Mouse (Mus musculus) stomach, embryonic 15.5 days (tissue): Measurements from ENCODE around the gene Plekhg1. TPM values are rescaled to one million over a fixed set of nuclear protein-coding genes. Genes with fewer than 3 reads are reported as not detected.

ENCODE experiments used
- ATAC-seq: fragments of 200-750 bp; cut with Nextera tagmentation; 2 replicates; pipeline ENCODE4 v1.8.0; 2017; ENCODE audit warnings: low read depth, moderate number of reproducible peaks, moderate TSS enrichment; ENCODE audit not compliant: insufficient read depth, low FRiP score
- H3K27ac ChIP-seq: fragments of 300-500 bp; sonication (generic); 2 replicates; pipeline ENCODE4 v1.5.1; 2015; ENCODE audit warnings: mild to moderate bottlenecking, inconsistent platforms
- H3K27me3 ChIP-seq: fragments of 300-500 bp; sonication (generic); replicated peaks from 2 replicates; pipeline ENCODE4 v1.6.1; 2015; ENCODE audit warnings: inconsistent platforms
- H3K36me3 ChIP-seq: fragments of 300-500 bp; sonication (generic); 2 replicates; pipeline ENCODE4 v1.6.1; 2015; ENCODE audit warnings: inconsistent platforms
- H3K4me1 ChIP-seq: fragments of 300-500 bp; sonication (generic); 2 replicates; pipeline ENCODE4 v1.6.1; 2015; ENCODE audit warnings: inconsistent platforms
- H3K4me2 ChIP-seq: fragments of 300-500 bp; sonication (generic); 2 replicates; pipeline ENCODE4 v1.6.1; 2015; ENCODE audit warnings: mild to moderate bottlenecking, inconsistent platforms
- H3K4me3 ChIP-seq: fragments of 300-500 bp; sonication (generic); replicated peaks from 2 replicates; pipeline ENCODE4 v1.5.1; 2015; ENCODE audit warnings: inconsistent platforms
- H3K9ac ChIP-seq: fragments of 300-500 bp; sonication (generic); 2 replicates; pipeline ENCODE4 v1.6.1; 2015; ENCODE audit warnings: inconsistent platforms
- H3K9me3 ChIP-seq: fragments of 300-500 bp; sonication (generic); 2 replicates; pipeline ENCODE4 v1.6.1; 2016; ENCODE audit warnings: inconsistent platforms
- WGBS: fragments of 180-500 bp; shearing (Covaris S2); methylation state at CpG from one replicate; pipeline ENCODE4 v1.1.7; 2015; 5-methylcytosine and 5-hydroxymethylcytosine counted together
- polyA plus RNA-seq: library from polyadenylated mRNA; unstranded; fragments of >200 nt; fragmentation: Nextera tagmentation; extraction: Ambion mirVana; gene quantifications from 2 replicates; pipeline ENCODE4 v1.2.1, GENCODE M21; 2015

The Plekhg1 gene
- polyA plus RNA-seq, 1 experiment from 2014 or later, result 9.2 TPM

DNA sequence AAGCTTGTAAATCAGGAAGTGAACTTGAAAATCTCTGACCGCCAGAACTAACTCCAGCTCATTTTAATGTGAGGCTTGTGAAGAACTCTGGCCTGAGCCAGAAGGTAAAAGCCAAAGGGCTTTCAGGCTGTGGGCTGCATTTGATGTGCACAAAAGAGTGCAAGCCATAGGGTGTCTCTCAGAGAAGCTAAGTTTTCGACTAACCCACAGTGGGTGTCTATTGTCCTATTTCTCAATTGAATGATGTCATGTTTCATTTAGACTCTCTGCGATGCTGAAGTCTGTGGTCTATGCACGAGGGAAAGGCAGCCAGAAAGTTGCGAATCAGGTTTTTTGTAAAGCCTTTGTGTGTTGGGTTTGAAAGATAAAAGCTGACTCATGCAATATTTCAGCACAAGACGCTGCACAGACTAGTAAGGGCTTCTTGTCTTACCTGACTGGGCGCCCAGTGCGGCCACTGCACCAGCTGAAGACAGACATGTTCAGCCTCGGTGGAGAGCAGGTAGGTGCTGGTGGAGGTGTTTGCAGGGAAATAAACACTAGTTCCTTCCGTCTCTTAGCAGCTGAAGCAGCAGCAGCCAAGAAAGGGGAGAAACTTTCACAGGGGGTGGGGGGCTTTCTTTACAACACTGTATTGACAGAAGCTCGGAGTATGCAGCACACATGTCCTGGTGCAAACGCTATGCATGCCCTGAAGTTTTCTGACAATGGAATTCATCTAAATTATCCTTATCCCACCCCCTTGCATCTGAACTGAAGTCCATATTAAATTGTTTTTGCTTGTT is 123.4 kb downstream of the Plekhg1 start:
- 25% methylated on average over 12 of the region's 12 CpGs for WGBS
- H3K9ac ChIP-seq, result no peak overlapping the region
- H3K9me3 ChIP-seq, result no peaks in the 10 kb centered on the region
- peak overlapping the region; percentile 30 for H3K4me3 ChIP-seq
- H3K27me3 ChIP-seq, result no peaks in the 10 kb centered on the region
- no peaks in the 10 kb centered on the region for H3K36me3 ChIP-seq
- peaks cover 9% of the 10 kb centered on the region; the same call in 1 of the 2 replicates for H3K4me1 ChIP-seq
- H3K4me2 ChIP-seq, result peak overlapping the region; percentile 45
- ATAC-seq, result peak; percentile 81
- H3K27ac ChIP-seq, result peak overlapping the region; percentile 76

DNA sequence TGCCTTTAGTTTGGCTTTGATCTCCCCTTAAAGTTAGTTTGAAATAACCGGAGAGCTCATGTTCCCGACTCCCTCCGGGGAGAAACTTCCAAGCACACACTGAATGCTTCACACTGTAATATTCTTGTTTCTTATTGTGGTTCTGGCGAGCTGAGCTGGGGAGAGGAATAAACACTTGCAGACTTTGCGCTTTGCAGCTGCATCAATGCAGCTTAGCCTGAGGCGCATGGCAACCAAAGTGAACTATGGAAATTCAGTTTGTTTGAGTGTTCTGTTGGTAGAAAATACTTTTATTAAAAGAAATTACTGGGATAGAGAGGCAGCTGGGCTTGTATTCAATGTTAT is 124.0 kb downstream of the Plekhg1 start:
- Histone ChIP-seq H3K4me1 (peaks cover 7% of the 10 kb centered on the region; the same call in 1 of the 2 replicates), H3K9ac (no peak overlapping the region), H3K27ac (peak overlapping the region; percentile 76), H3K4me3 (peak overlapping the region; percentile 30), H3K9me3 (no peaks in the 10 kb centered on the region), H3K4me2 (peak overlapping the region; percentile 45), H3K36me3 (no peaks in the 10 kb centered on the region), H3K27me3 (no peaks in the 10 kb centered on the region)
- no peak for ATAC-seq
- 29% methylated on average over 6 of the region's 6 CpGs for WGBS

DNA sequence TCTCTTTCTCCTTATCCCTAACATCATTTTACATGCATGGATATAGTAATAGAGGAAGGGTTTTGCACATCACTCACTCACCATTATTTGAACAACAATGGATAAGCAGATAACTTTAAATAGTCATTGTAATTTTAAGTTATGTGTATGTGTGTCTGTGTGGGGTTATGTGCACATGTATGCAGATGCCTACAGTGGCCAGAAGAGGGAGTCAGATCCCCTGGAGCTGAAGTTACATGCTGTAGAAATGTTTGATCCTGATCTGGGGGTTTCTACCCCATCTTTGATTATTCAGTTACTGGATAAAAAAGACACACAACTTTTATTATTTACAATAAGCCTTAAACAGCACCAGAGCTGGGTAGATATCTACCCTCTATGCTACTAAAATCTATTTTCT is 127.1 kb downstream of the Plekhg1 start:
- ATAC-seq, result no peak
- Histone ChIP-seq H3K36me3 (0 out of 2 replicates have a peak, but pooled peaks cover 4% of the 10 kb centered on the region), H3K4me2 (no peak overlapping the region), H3K27ac (no peak overlapping the region), H3K9me3 (no peaks in the 10 kb centered on the region), H3K9ac (no peak overlapping the region), H3K4me3 (no peak overlapping the region), H3K27me3 (no peaks in the 10 kb centered on the region), H3K4me1 (peaks cover 7% of the 10 kb centered on the region; the same call in 1 of the 2 replicates)

DNA sequence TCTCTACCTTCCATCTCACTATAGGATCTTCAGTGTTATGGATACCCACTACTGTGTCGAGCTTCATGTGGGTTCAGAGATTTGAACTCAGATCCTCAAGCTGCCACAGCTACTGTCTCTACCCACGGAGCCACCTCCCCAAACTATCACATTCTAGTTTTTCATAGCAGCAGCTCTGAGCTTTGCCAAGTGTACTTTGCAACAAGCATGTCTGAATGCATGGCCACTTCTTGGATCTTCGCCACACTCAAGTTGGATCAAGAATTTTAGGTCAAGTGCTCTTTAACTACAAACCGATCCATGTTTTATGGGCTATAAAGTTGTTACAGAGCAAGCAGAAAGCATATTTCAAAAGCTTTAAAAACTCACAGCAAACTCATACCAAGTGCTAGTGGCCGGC is 130.7 kb downstream of the Plekhg1 start:
- no peak for ATAC-seq

DNA sequence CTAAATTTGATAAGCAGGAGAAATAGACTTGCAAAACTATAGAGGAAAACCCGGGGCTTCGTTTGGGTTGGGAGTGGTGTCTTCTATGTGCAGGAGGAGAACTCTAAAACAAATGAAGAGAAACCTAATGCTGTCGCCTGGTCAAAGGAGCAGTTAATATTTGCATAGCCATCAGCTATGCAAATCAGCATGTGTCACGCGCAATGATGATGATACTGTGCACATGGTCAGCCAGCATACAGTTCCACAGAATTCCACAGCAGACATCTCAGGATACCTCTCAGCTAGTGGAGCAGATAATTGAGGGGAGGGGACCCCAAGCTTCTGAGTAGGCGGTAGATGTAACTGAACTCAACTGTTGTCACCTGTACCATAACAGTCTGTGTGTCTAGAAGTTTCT is 133.3 kb downstream of the Plekhg1 start:
- H3K27ac ChIP-seq, result no peak overlapping the region
- no peaks in the 10 kb centered on the region for H3K4me1 ChIP-seq
- no peak for ATAC-seq

More for the DNA sequence above, 130.7 kb downstream of the Plekhg1 start:
- H3K4me3 ChIP-seq, result no peak overlapping the region
- no peak overlapping the region for H3K27ac ChIP-seq
- WGBS, result 67% methylated on average over 5 of the region's 5 CpGs
- H3K36me3 ChIP-seq, result peaks cover 11% of the 10 kb centered on the region; the same call in 1 of the 2 replicates
- no peak overlapping the region for H3K9ac ChIP-seq
- H3K4me1 ChIP-seq, result no peaks in the 10 kb centered on the region
- H3K27me3 ChIP-seq, result no peaks in the 10 kb centered on the region
- H3K9me3 ChIP-seq, result no peaks in the 10 kb centered on the region
- no peak overlapping the region for H3K4me2 ChIP-seq

DNA sequence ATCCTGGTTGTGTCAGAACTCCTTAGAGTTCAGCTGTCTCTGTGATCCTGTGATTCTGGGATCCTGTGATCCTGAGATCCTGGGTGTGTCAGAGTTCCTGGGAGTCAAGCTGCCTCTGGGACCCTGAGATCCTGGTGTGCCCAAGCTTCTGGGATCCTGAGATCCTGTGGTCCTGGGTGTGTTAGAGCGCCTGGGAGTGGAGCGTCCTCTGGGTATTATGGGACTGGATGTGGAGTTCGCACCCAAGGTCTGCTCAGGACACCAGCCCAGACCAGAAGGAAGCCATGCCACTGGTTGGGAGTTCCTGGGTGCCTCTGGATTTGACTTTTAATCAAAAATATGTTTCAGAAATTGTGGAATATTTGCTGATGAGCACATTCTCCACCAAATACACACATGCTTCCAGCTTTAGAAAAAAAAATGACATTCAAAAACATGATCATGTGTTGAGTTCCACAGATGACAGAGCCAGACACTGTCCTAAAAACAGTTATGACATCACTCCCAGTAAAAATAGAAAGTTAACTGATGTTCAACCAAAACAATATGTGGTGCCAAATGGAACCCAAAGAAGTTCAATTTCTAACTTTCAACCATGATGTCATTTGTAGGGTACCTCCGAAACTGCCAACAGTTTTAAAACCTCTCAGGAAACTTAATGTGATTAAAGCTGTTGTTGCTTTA is 137.8 kb downstream of the Plekhg1 start:
- no peaks in the 10 kb centered on the region for H3K9me3 ChIP-seq
- no peaks in the 10 kb centered on the region for H3K4me1 ChIP-seq
- WGBS, result 92% methylated on average over 4 of the region's 4 CpGs
- ATAC-seq, result no peak
- no peak overlapping the region for H3K4me2 ChIP-seq
- H3K36me3 ChIP-seq, result peaks cover 7% of the 10 kb centered on the region; the same call in 1 of the 2 replicates
- H3K4me3 ChIP-seq, result no peak overlapping the region
- H3K9ac ChIP-seq, result no peak overlapping the region
- no peak overlapping the region for H3K27ac ChIP-seq
- no peaks in the 10 kb centered on the region for H3K27me3 ChIP-seq

More for the DNA sequence above, 133.3 kb downstream of the Plekhg1 start:
- Histone ChIP-seq H3K4me2 (no peak overlapping the region), H3K36me3 (peaks cover 11% of the 10 kb centered on the region; the same call in 1 of the 2 replicates), H3K9me3 (no peaks in the 10 kb centered on the region), H3K9ac (no peak overlapping the region), H3K4me3 (no peak overlapping the region), H3K27me3 (no peaks in the 10 kb centered on the region)
- WGBS, result 89% methylated on average over 6 of the region's 6 CpGs

DNA sequence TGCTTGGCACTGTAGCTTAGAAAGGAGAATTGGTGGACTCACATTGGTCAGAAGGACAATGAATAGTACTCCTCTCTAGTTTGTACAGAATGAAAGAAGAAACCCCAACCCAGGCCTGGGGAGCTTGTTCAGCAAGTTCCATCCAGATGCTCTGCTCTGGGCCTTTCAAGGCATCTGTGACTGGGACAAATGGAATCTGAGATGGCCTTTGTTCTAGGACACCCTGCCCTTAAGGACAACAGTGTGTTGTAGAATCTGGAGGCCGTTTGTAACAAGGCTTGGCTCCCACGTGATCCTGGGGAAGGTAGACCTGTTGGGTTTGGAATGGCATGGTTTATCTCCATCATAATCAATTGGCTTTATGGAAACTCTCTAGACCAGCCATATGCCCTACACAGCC is 141.0 kb downstream of the Plekhg1 start:
- ATAC-seq, result no peak
- 56% methylated on average over 2 of the region's 2 CpGs for WGBS
- no peak overlapping the region for H3K27ac ChIP-seq

DNA sequence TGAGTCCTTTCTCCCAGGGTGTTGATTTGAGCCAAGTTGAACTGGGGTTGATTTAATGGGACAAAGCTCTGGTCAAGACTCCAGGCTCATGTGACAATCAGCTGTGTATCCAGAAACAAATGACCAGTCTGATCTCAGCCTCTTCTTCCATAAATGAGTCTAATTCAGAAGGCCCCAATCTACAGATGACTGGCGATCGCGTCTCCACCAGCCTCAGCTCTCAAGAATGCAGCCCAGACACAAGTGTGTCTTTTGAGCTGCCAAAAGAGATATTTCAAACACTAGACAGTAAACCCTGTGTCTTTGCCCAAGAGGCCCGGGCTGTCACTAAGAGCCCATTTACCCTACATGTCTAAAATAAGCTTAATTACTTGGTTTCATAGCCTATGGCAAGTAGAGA is 148.3 kb downstream of the Plekhg1 start:
- no peak for ATAC-seq
- 85% methylated on average over 4 of the region's 4 CpGs for whole genome bisulfite sequencing
- Histone ChIP-seq H3K27ac (no peak overlapping the region), H3K4me3 (no peak overlapping the region), H3K4me2 (no peak overlapping the region), H3K4me1 (peaks cover 7% of the 10 kb centered on the region; the same call in 1 of the 2 replicates), H3K9me3 (no peaks in the 10 kb centered on the region), H3K36me3 (no peaks in the 10 kb centered on the region), H3K9ac (no peak overlapping the region), H3K27me3 (no peaks in the 10 kb centered on the region)

More for the DNA sequence above, 141.0 kb downstream of the Plekhg1 start:
- H3K36me3 ChIP-seq, result no peaks in the 10 kb centered on the region
- no peaks in the 10 kb centered on the region for H3K4me1 ChIP-seq
- H3K9ac ChIP-seq, result no peak overlapping the region
- H3K9me3 ChIP-seq, result no peaks in the 10 kb centered on the region
- no peak overlapping the region for H3K4me2 ChIP-seq
- H3K4me3 ChIP-seq, result no peak overlapping the region
- H3K27me3 ChIP-seq, result no peaks in the 10 kb centered on the region

DNA sequence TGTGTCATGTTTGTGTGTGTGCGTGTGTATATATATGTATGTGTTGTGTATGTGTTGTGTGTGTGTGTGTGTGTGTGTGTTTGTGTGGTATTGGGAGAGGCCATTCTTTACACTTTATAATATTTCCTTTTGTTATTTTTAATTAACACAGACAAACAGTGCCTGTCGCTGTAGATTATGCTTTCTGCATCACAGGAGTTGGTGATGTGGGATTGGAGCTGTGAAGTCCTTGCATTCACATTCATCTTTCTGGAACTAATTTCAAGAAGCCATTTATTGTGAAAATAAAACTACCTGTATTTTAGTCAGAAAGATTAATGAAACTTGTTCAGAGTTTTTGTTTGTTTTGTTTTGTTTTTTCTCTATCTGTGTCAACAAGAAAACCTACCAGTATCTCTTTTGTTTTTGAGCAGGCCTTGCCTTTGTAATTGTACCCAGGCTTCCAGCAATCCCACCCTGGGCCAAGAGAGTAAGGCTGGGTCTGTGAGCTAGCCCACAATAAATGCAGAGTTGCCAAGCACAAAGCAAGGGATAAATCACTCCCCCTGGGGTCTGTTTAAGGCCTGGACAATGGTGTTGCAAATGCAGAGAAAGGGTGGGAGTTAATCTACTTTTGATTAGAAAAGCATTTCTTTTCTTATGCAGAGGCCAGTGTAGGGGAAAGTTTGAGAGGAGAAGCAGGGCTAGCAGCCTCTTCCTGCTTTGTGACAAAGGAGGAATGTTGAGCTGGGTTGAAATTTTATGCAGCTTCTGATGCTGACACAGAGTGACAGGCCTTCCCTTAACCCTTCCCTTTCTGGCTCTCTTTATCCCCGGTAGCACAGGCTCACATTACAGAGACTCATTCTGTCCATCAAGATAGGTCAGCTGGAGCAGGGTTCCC is 151.5 kb downstream of the Plekhg1 start:
- Histone ChIP-seq H3K4me3 (no peak overlapping the region), H3K9ac (no peak overlapping the region), H3K9me3 (no peaks in the 10 kb centered on the region), H3K27me3 (no peaks in the 10 kb centered on the region), H3K4me2 (no peak overlapping the region), H3K4me1 (peaks cover 7% of the 10 kb centered on the region; the same call in 1 of the 2 replicates), H3K27ac (peak overlapping the region; percentile 54), H3K36me3 (no peaks in the 10 kb centered on the region)
- 46% methylated on average over 3 of the region's 3 CpGs for WGBS
- no peak for ATAC-seq

DNA sequence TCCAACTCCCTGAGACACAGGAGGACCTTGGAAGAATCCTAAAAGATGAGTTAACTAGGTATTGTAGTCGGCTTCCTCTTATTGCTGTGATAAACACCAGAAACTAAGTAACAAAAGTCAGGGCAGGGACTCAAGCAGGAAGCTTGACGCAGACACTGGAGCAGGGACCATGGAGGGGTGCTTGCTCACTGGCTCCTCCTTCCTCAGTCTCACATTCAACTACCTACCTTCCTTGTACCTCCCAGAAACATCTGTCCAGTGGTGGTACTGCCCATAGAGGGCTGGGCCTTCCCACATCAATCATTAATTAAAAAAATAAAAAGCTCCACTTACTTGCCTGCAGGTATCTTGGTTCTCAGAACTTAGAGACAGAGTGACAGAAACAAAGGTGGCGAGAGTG is 152.2 kb downstream of the Plekhg1 start:
- WGBS, result 54% methylated on average over 3 of the region's 3 CpGs
- Histone ChIP-seq H3K27me3 (no peaks in the 10 kb centered on the region), H3K4me1 (peaks cover 7% of the 10 kb centered on the region; the same call in 1 of the 2 replicates), H3K27ac (peak overlapping the region; percentile 54), H3K4me2 (no peak overlapping the region), H3K9ac (no peak overlapping the region), H3K9me3 (no peaks in the 10 kb centered on the region), H3K36me3 (no peaks in the 10 kb centered on the region), H3K4me3 (no peak overlapping the region)
- no peak for ATAC-seq

DNA sequence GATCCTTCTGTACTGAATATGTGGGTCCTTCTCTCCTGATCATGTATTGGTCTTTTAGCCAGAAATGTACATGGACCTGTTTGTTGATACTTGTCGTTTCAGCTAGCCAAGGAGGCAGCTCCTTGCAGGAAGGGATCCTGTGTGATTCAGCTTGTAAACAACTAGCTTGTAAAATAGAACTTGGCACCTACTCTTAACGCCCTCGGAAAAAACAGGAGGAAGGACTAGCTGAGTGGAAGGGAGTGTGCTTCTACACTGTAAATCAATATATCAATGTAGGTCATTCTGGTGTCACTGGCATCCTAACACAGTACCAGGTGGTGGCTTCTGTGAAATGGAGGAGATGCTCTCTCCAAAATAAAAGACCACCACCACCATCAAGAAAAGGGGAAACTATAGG is 157.9 kb downstream of the Plekhg1 start:
- ATAC-seq, result no peak
- Histone ChIP-seq H3K9me3 (no peaks in the 10 kb centered on the region), H3K4me1 (no peaks in the 10 kb centered on the region; the same call in 1 of the 2 replicates), H3K27me3 (no peaks in the 10 kb centered on the region), H3K36me3 (no peaks in the 10 kb centered on the region), H3K27ac (0 out of 2 replicates have a peak overlapping the region, but pooled peaks have one; percentile 21), H3K9ac (no peak overlapping the region), H3K4me3 (no peak overlapping the region), H3K4me2 (no peak overlapping the region)
- WGBS, result 36% methylated on average over 3 of the region's 3 CpGs
